Mouse (Mus musculus): Measurements from ENCODE around the gene Tcea2.

DNA sequence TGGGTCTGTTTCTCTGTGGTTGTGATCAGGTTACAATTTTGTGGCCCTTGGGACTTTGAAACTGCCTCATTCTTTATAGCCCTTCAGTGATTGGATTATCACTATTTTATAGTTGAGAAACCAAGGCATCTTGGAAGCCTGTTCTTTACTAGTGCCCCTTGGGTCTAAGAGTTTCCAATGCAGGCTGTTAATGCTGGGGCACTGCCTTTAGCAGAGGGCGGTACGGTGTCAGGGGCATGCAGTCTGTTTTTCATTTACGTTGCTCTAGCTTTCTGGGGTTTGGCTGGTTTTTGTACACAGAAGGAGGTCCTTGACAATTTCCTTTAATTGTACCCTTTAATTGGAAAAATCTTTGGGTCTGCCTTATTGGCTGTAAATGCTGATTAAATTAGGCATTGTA lies 34.4 kb upstream of the Tcea2 start:
- TF ChIP-seq CTCF (IDR thresholded peaks at IDR 0.05; ENCODE audit: low read depth, low read length) = no peak
- no peak for TF ChIP-seq POLR2A (IDR thresholded peaks at IDR 0.05; ENCODE audit: insufficient read depth, low read length)
- no peak for TF ChIP-seq EP300 (IDR thresholded peaks at IDR 0.05; ENCODE audit: insufficient read depth, low read depth, low read length)

Measured in ES-Bruce4 (cell line).